Mouse (Mus musculus) spleen, embryonic (tissue): ENCODE measurements around the gene Taldo1.
"Not testable (repeated sequence)": the region's sequence is repeated elsewhere in the genome, so short reads cannot be mapped to it uniquely, and the experiment has no call there.

ENCODE experiments used
- CTCF ChIA-PET: fragments of 350-600 bp; sonication (Branson Sonifier 250); formaldehyde crosslinking; loops from one replicate; lab custom pipeline; 2022; lab: Charles Lee

Taldo1 gene

DNA sequence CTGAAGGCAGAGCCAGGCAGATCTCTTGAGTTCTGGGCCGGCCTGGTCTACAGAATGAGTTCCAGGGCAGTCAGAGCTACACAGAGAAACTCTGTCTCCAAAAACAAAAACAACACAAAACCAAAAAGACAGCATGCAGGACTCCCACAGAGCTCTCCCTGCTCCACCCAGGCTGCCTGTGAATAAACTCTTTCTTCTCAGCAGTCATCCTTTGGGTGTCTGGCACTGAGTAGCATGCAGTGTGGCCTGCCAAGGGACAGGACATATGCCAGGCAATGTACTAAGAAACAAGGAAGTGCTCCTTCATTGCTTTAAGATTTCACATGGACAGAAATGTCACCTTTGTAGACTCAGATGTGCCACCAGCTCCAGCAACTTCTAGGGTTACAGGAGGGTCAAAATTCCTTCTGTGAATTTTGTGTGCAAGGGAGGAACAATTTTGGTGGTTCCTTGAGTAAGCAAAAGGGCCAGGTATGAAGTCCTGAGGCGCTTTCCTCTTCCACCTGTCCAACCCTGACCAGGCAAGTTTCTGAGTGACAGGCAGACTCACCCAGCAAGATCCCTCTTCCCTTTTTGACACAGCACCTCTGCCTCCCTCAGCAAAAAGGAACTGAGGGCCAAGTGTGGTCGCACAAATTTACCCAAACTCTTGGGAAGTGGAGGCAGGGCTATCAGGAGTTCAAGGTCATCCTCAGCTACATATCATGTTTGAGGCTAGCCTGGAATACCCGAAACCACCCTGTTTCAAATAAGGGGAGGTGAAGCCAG is 10.7 kb upstream of the Taldo1 start:
- CTCF ChIA-PET: no interaction called here

GRCm38 (mm10) chr7:141387807-141388486 is 4.1 kb upstream of the Taldo1 start:
- CTCF ChIA-PET: interaction anchor here (0.6 kb wide), 1 partner anchor 55 kb away, joined by 5 read pairs; no protein-coding TSS in a partner anchor

GRCm38 (mm10) chr7:141388487-141389109 is 3.4 kb upstream of the Taldo1 start:
- CTCF ChIA-PET: interaction anchor here (0.5 kb wide), 1 partner anchor 245 kb away, joined by 3 read pairs; no protein-coding TSS in a partner anchor

DNA sequence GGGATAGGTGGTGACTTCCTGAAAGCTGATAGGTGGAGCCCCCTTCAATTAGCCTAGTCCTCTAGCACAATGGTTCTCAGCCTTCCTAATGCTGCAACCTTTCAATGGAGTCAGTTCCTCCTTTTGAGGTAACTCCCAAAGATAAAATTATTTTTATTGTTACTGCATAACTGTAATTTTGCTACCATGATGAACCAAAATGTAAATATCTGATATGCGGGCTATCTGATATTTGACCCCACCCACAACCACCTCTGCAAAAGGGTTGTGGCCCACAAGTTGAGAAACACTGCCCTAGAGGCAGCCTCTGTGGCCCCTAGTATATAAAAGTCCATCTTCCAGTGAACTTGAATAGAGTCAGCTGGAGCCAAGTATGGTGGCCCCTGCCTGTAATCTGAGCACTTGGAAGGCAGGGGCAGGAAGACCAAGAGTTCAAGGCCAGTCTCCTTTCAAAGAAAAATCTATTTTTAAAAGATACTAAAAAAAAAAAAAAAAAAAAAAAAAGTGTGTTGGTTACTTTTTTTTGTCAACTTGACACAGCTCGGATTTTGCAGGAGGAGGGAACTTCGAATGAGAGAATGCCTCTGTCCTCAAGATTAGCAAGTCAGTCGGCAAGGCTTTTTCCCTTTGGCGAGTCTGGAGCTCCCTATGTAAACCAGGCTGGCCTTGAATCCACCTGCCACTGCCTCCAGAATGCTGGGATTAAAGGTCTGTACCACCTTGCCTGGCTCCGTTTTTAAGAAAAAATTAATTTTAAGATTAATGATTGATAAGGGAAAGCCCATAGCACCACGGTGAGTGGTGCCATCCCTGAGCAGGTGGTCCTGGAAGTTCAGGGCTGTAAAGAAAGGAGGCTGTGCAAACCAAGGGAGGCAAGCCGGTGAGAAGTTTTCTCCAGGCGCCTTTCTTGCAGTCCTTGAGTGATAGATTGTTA is 1.4 kb upstream of the Taldo1 start:
- CTCF ChIA-PET: interaction anchor here (0.8 kb wide), 1 partner anchor 320 kb away, joined by 7 read pairs; no protein-coding TSS in a partner anchor

DNA sequence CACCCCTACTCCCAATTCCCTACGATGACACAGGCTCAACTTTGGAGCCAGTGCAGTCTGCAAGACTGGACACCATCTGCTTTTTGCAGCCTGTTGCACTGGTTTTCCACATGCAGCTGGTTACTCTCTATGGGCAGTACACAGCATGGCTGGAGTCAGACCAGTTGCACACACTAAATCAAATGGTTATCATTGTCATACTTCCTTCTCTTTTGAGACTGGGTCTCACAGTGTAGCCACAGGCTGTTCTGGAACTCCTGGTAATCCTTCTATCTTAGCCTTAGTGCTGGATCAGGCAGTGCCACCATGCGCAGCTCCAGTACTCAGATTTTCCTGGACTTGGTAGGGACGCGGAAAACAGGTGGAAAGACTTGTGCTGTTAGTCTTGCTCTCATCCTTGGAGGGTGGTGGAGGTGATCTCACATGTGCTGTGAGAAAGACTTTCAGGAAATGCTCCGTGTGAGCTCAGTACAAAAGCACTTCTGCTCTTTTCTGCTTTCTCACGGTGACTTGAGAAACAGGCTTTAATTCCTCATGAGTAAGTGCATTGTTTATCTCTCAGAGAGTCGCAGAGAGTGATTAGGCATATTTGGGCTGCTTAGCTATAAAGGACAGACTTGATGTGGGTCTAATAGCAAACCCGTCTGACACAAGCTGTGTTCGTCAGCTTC is 688 bp downstream of the Taldo1 start:
- CTCF ChIA-PET: interaction anchor here (0.6 to 1.0 kb wide), 4 partner anchors 9 to 26 kb away, joined by 3 to 17 read pairs (median 4); no protein-coding TSS in a partner anchor

GRCm38 (mm10) chr7:141394158-141394557 is 2.2 kb downstream of the Taldo1 start:
- CTCF ChIA-PET: interaction anchor here (0.7 to 1.3 kb wide), 2 partner anchors 64 to 144 kb away, joined by 3 to 6 read pairs; no protein-coding TSS in a partner anchor

- CTCF ChIA-PET: interaction anchor here (0.6 to 1.3 kb wide), 2 partner anchors 64 to 299 kb away, joined by 3 to 6 read pairs; no protein-coding TSS in a partner anchor
Observed at GRCm38 (mm10) chr7:141394771-141395170, 2.8 kb downstream of the Taldo1 start.

DNA sequence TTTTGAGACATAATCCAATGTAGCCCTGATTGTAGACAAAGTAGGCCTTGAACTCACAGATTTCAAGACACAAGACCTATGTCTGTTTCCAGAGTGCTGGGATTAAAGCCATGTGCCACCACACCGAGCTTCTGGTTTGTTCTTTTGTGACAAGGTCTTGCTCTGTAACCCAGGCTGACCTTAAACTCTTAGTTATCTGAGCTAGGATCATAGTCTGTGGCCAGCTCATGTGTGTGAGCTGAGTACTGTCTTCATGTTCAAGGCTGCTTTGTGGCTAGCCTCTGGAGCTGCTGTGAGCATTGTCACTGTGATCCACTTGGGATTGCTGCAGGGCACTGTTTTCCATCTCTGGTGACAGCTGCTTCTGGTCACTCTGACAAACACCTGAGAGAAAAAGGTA is 3.3 kb downstream of the Taldo1 start:
- CTCF ChIA-PET: no interaction called here

DNA sequence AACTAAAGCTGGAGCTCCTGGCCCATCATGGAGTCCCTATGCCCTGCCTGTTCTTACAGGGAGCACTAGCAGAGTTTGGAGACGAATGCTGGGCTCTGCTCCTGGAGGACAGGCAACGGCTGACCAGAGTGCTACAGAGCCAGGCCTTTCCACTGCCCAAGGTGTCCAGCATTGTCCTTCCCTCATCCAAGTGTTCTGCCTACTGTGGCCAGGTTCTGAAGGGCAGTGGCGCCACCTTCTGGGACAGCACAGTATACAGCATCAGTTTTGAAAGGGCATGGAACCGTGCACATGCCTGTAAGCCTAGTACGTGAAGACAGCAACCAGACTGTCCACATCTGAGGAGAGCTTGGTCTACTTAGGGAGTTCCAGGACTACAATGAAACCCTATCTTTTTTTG is 11.3 kb downstream of the Taldo1 start:
- CTCF ChIA-PET: interaction anchor here (0.6 to 0.7 kb wide), 3 partner anchors 17 to 79 kb away, joined by 3 to 12 read pairs (median 4); no protein-coding TSS in a partner anchor

DNA sequence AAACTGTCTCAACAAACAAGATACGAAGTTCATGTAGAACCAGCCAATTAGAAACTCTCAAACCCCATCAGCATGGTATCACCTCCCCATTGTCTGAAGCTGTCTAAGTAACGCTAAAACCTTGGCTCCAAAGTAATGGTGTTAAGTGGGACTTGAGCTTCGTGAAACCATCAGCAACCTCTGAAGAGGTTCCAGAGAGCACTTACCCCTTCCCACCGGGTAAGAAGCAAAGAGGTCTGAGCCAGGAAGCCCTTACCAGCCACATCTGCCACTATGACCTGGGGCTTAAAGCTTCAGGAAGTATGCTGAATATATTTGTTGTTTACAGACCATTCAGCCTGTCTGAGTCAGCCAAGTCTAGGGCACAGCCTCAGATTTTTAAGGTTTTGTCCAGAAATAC is 13.5 kb downstream of the Taldo1 start:
- CTCF ChIA-PET: interaction anchor here (0.5 to 0.7 kb wide), 2 partner anchors 13 to 45 kb away, joined by 3 read pairs; no protein-coding TSS in a partner anchor

DNA sequence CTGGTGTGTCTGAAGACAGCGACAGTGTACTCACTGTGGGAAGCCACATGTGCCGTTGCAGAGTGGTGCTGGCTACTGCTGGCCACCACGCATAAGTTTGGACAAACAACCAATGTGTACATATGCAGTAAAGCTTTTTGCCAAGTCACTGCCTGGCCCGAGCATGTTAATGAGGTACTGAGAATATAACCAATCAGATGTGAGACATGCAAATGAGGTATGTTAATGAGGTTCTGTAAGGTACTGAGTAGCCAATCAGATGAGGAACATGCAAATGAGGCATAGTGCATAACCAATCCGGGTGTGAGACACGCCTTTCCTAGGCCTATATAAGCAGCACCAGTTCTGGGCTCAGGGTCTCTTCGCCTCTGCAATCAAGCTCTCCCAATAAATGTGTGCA is 15.7 kb downstream of the Taldo1 start:
- CTCF ChIA-PET: not testable (repeated sequence)

DNA sequence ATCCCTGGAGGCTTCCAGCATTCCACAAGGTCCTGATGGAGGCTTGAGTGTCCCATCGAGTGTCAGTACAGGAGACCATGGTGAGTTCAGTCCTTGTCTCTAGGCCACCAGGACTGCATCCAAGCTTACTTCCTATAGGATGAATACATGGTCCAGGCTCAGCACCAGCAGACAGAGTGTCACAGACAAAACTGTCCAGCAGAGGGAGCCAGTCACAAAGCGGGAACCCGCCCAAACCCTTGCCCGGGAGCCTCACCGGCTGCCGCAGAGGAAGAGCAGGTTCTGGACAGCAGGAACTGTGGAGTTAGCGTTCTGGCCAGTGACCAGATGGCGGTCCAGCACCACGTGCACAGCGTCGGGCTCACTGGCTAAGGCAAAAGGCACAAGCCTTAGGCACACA is 16.8 kb downstream of the Taldo1 start:
- CTCF ChIA-PET: interaction anchor here (0.6 to 0.7 kb wide), 3 partner anchors 16 to 378 kb away, joined by 3 to 11 read pairs (median 3); partner anchors contain the start of gene Taldo1

- CTCF ChIA-PET: interaction anchor here (0.6 kb wide), 1 partner anchor 36 kb away, joined by 3 read pairs; the partner anchor contains the start of gene Rplp2
Observed at GRCm38 (mm10) chr7:141410631-141411030, 18.6 kb downstream of the Taldo1 start.

- CTCF ChIA-PET: no interaction called here
Observed at GRCm38 (mm10) chr7:141411667-141412066, 19.7 kb downstream of the Taldo1 start.

GRCm38 (mm10) chr7:141413331-141413730 is 21.3 kb downstream of the Taldo1 start:
- CTCF ChIA-PET: interaction anchor here (0.6 to 0.8 kb wide), 2 partner anchors 25 to 49 kb away, joined by 3 to 8 read pairs; no protein-coding TSS in a partner anchor

- CTCF ChIA-PET: no interaction called here
Observed at GRCm38 (mm10) chr7:141413809-141414584, 22.0 kb downstream of the Taldo1 start, which contains the start of gene Gatd1. Gene Gatd1, minus strand, starts transcription at chr7:141414136.

DNA sequence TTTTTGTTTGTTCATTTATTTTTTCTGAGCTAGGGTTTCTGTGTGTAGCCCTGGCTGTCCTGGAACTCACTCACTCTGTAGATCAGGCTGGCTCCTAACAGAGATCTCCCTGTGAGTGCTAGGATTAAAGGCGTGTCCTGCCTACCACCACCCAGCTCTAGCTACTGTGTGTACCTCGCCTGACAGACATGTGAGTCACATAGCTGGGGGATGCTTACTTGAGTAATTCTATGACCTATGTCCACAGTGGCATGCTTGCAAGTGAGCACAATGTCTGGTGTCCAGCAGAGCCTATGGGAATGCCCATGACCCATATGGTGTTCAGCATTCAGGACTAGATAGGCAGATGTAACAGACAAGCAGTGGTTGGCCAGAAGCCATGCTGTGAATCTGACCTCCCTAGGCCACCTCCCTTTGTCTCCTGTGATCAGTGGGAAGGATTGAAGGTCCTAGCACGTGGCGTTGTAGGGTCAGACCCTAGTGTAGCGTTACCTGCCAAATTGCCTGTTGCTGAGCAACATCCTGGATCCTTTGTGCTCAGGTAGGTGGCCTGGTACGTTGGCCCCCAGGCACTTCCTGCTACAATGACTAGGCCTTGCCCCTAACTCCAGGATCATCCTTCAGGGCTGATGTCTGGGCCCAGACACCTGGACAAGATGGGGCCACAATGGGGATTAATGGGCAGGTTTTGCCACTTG is 24.3 kb downstream of the Taldo1 start:
- CTCF ChIA-PET: no interaction called here
